Mouse (Mus musculus): ENCODE results near the gene Rfx8.

DNA sequence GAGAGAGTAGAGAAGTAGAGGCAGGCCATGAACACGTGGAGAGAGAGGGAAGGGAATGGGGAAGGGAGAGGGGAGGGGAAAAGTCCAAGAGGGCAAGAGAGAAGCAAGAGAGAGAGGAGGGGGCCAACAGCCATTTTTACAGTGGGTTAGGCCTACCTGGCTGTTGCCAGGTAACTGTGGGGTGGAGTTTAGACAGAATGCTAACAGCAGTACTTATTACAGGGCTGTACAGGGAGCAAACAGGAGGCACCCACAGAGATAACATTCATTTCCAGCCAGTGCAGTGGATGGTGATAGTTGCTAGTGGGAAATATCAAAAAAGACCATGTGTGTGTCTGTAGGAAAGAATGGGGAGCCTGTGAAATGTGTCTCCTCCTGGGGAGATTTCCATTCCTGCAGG lies 97.1 kb downstream of the Rfx8 start:
- no peak for TF ChIP-seq CTCF (IDR thresholded peaks at IDR 0.05)
- no peak for TF ChIP-seq EP300 (IDR thresholded peaks at IDR 0.05)

All from lung, postnatal 0 days (tissue).